Mouse (Mus musculus) heart, postnatal 0 days (tissue): ENCODE data around the gene Fscn2. TPM values are rescaled to one million over a fixed set of nuclear protein-coding genes. Genes with fewer than 3 reads are reported as not detected.
A peak's percentile ranks its signal among the peaks of the same experiment; 100 is the strongest.
"Not testable (repeated sequence)": the region's sequence is repeated elsewhere in the genome, so short reads cannot be mapped to it uniquely, and the experiment has no call there.

Experiments
- ATAC-seq: fragments of 200-750 bp; cut with Nextera tagmentation; 2 replicates; pipeline ENCODE4 v1.8.0; 2017; ENCODE audit warnings: low read depth, moderate number of reproducible peaks, moderate library complexity; ENCODE audit not compliant: insufficient read depth
- DNase-seq: peaks from one replicate; pipeline ENCODE4 v3.0.0-alpha.2; 2016; ENCODE audit warnings: low spot score
- H3K27ac ChIP-seq: fragments of 300-500 bp; sonication (generic); 2 replicates; pipeline ENCODE4 v1.5.1; 2014; ENCODE audit warnings: low read depth, mild to moderate bottlenecking
- H3K27me3 ChIP-seq: fragments of 300-500 bp; sonication (generic); 2 replicates; pipeline ENCODE4 v1.6.1; 2014; ENCODE audit warnings: low read length, mixed read lengths; ENCODE audit not compliant: control insufficient read depth, insufficient read depth
- H3K36me3 ChIP-seq: fragments of 300-500 bp; sonication (generic); replicated peaks from 2 replicates; pipeline ENCODE4 v1.6.1; 2014; ENCODE audit warnings: low read length, mixed read lengths; ENCODE audit not compliant: control insufficient read depth, insufficient read depth
- H3K4me1 ChIP-seq: fragments of 300-500 bp; sonication (generic); 2 replicates; pipeline ENCODE4 v1.6.1; 2014; ENCODE audit warnings: antibody characterized with exemption; ENCODE audit not compliant: control insufficient read depth, insufficient read depth
- H3K4me2 ChIP-seq: fragments of 300-500 bp; sonication (generic); 2 replicates; pipeline ENCODE4 v1.6.1; 2014; ENCODE audit warnings: low read depth, mild to moderate bottlenecking, low read length, moderate library complexity
- H3K4me3 ChIP-seq: fragments of 300-500 bp; sonication (generic); 2 replicates; pipeline ENCODE4 v1.5.1; 2014; ENCODE audit warnings: low read depth, low read length
- H3K9ac ChIP-seq: fragments of 300-500 bp; sonication (generic); replicated peaks from 2 replicates; pipeline ENCODE4 v1.6.1; 2014; ENCODE audit warnings: low read depth, low read length, mixed read lengths
- H3K9me3 ChIP-seq: fragments of 300-500 bp; sonication (generic); replicated peaks from 2 replicates; pipeline ENCODE4 v1.6.1; 2016; ENCODE audit warnings: low read length; ENCODE audit not compliant: control insufficient read depth
- CTCF ChIP-seq: IDR thresholded peaks from 2 replicates; pipeline ENCODE4 v1.5.1; 2016; ENCODE audit warnings: antibody characterized with exemption, control low read depth, low read depth
- EP300 ChIP-seq: IDR thresholded peaks from 2 replicates; pipeline ENCODE4 v1.6.1; 2016; ENCODE audit warnings: antibody characterized with exemption, low read depth
- WGBS: fragments of 180-500 bp; shearing (Covaris S2); extraction: QIAGEN DNeasy Blood & Tissue Kit; methylation state at CpG from one replicate; pipeline ENCODE4 v1.1.7; 2014; 5-methylcytosine and 5-hydroxymethylcytosine counted together
- microRNA-seq: library from miRNA; unstranded; fragments of <30 nt; microRNA quantifications from one replicate; pipeline ENCODE4, GENCODE M21; 2016
- polyA plus RNA-seq: library from polyadenylated mRNA; unstranded; fragments of >200 nt; fragmentation: Nextera tagmentation; extraction: Ambion mirVana; gene quantifications from 2 replicates; pipeline ENCODE4 v1.2.1, GENCODE M21; 2015
- total RNA-seq: library from RNA; depleted of rRNA; stranded (reverse); fragments of >200 nt; gene quantifications from 2 replicates; pipeline ENCODE4 v1.2.3, GENCODE M21; 2014; ENCODE audit warnings: low replicate concordance; rRNA removed

The Fscn2 gene
- total and polyA plus RNA-seq, 2 experiments from 2014 or later: 0.68 TPM; not detected in 1

DNA sequence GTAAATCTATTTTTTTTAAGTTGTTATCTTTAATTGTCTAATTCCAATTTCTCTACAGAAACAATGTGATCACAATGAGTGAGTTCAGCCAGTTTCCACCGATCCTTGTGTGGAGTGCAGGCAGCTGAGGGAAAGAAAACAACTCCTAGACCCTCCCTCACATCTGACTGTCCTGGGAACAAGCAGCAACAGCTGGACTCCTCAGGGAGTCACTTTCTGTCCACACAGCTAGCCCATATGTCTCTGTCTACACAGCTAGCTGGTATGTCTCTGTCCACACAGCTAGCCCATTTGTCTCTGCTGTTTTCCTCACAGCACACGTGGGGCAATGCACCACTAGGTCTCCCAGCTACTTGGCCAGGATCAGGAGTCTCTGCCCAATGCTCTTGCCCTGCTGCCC is 36.3 kb downstream of the Fscn2 start:
- 70% methylated on average over 2 of the region's 2 CpGs for WGBS
- H3K36me3 ChIP-seq: peaks cover 81% of the 10 kb centered on the region
- no peak for DNase-seq
- no peaks in the 10 kb centered on the region for H3K9me3 ChIP-seq
- no peak overlapping the region for H3K9ac ChIP-seq
- no peak overlapping the region for H3K4me2 ChIP-seq
- H3K27me3 ChIP-seq: no peaks in the 10 kb centered on the region
- ATAC-seq: no peak
- TF ChIP-seq EP300 (no peak), CTCF (no peak)
- no peaks in the 10 kb centered on the region for H3K4me1 ChIP-seq
- no peak overlapping the region for H3K4me3 ChIP-seq
- no peak overlapping the region for H3K27ac ChIP-seq

DNA sequence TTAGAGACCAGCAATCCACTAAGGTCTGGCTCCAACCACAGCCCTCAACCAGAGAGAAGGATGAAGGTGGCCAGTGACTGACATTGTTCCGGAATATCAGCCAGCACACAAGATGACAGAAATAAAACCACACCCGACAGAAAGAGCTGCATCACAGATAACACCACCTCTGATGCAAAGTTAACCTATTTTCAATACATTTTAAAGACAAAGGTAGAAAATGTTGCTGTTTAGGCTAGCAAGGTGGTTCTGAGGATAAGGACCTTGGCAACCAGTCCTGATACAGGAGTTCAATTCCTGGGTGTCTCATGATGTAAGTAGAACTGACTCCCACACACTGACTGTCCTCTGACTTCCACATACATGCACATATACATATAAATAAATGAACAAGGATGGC is 38.0 kb downstream of the Fscn2 start:
- no peak for DNase-seq
- Histone ChIP-seq H3K27me3 (no peaks in the 10 kb centered on the region), H3K9ac (no peak overlapping the region), H3K4me2 (no peak overlapping the region), H3K36me3 (peaks cover 82% of the 10 kb centered on the region), H3K9me3 (no peaks in the 10 kb centered on the region), H3K4me3 (no peak overlapping the region), H3K4me1 (no peaks in the 10 kb centered on the region), H3K27ac (no peak overlapping the region)
- no peak for TF ChIP-seq CTCF
- TF ChIP-seq EP300: no peak
- no peak for ATAC-seq
- WGBS: 84% methylated on average over 2 of the region's 2 CpGs

DNA sequence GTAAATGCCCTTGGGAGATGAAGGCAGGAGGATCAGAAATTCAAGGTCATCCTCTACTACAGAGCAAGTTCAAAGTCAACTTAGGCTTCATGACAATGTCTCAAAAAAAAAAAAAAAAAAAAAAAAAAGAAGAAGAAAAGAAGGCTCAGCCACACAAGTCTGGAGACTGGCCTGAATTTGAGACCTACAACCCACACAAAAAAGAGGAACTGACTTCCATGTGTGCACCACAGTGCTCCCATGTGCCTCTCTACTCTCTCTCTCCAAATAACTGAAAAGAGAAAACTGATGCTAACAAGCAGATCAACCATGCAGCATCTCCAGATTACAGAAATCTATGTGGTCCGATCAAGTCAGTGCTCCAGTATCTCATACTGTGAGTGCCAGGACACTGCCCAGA is 43.5 kb downstream of the Fscn2 start:
- Histone ChIP-seq H3K4me1 (no peaks in the 10 kb centered on the region), H3K36me3 (peaks cover 98% of the 10 kb centered on the region), H3K4me3 (no peak overlapping the region), H3K9me3 (no peaks in the 10 kb centered on the region), H3K27ac (no peak overlapping the region), H3K27me3 (no peaks in the 10 kb centered on the region), H3K4me2 (no peak overlapping the region), H3K9ac (no peak overlapping the region)
- no peak for DNase-seq
- no peak for ATAC-seq
- 84% methylated on average over 1 of the region's 1 CpGs for WGBS
- no peak for TF ChIP-seq EP300
- no peak for TF ChIP-seq CTCF

DNA sequence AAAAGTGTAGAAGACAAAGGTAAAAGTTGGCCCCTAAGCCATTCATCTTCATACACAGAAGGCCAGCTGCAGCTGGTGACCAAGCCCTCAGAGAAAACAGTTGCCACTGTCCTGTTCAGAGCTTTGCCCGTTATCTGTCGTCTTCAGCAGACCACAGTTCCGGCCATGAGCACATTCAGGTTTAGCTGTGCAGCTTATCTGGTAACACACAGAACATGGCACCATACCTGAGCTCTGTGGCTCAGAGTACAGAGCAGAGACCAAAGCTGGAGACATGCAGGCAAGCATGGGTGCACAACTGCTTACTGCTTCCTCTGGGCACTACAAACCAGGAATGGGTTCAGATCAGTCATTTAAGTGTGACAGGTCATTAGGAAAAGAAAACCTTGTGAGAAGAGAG is 44.5 kb downstream of the Fscn2 start:
- Histone ChIP-seq H3K4me2 (no peak overlapping the region), H3K4me3 (no peak overlapping the region), H3K27me3 (no peaks in the 10 kb centered on the region), H3K9ac (no peak overlapping the region), H3K36me3 (peaks cover 98% of the 10 kb centered on the region), H3K9me3 (no peaks in the 10 kb centered on the region), H3K27ac (no peak overlapping the region), H3K4me1 (no peaks in the 10 kb centered on the region)
- WGBS: 80% methylated on average over 3 of the region's 3 CpGs
- no peak for TF ChIP-seq EP300
- no peak for TF ChIP-seq CTCF
- DNase-seq (no peak), ATAC-seq (no peak)

DNA sequence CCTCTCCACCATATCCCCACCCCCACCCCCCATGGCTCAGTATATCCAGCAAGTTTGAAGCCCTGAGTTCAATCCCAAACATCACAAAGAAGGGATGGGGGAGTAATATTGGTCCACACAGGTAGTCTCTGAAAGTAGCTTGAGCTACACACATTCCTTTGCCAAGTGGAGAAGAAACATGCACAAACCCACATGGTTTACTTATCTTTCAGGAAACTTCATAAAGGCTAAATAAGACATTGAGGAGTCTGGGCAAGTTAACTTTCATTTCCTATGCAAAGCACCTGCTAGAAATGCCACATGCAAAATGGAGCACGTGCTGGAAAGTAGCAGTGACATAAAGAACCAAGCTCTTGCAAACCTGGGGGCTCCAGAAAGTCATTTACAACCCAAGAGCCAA is 45.1 kb downstream of the Fscn2 start:
- ATAC-seq: no peak
- 88% methylated on average over 1 of the region's 1 CpGs for WGBS
- H3K4me1 ChIP-seq: no peaks in the 10 kb centered on the region
- TF ChIP-seq CTCF (no peak), EP300 (no peak)
- no peak overlapping the region for H3K27ac ChIP-seq
- no peak for DNase-seq
- no peak overlapping the region for H3K9ac ChIP-seq
- peaks cover 98% of the 10 kb centered on the region for H3K36me3 ChIP-seq
- H3K9me3 ChIP-seq: no peaks in the 10 kb centered on the region
- no peak overlapping the region for H3K4me3 ChIP-seq
- no peaks in the 10 kb centered on the region for H3K27me3 ChIP-seq
- H3K4me2 ChIP-seq: no peak overlapping the region

DNA sequence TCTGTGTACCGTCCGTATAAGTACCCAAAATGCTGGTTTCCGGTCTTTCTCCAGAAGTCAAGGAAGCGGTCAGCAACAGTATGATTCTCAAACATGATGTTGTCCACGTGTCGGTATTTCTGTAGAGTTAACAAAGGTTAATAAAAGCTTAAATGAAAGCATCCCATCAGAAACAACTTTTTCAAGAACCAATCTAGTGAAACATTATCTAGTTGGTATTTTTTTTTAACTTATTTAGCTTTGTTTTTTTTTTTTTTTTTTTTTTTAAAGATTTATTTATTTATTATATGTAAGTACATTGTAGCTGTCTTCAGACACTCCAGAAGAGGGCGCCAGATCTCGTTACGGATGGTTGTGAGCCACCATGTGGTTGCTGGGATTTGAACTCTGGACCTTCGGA is 52.3 kb downstream of the Fscn2 start:
- WGBS: 97% methylated on average over 7 of the region's 10 CpGs

More for the DNA sequence above, 52.3 kb downstream of the Fscn2 start:
- not testable (repeated sequence) for H3K27ac ChIP-seq, H3K4me3 ChIP-seq, H3K27me3 ChIP-seq, DNase-seq, H3K4me2 ChIP-seq, ATAC-seq, H3K4me1 ChIP-seq, H3K9ac ChIP-seq, H3K9me3 ChIP-seq
- H3K36me3 ChIP-seq: peaks cover 90% of the 10 kb centered on the region

Small RNAs within 50 kb of the gene (microRNA-seq; reads per million reads assigned to microRNA genes)
- gene Gm23419: not detected
- gene Mir6935: 2.7 reads per million, percentile 11 among the genes with 10 or more reads in this experiment

Other genes starting within 250 kb of the Fscn2 start
- gene Slc38a10, start 210.2 kb upstream of the Fscn2 start, total RNA-seq: 113 and 139 TPM in 2 replicates
- gene Slc38a10, start 210.2 kb upstream of the Fscn2 start, polyA plus RNA-seq: 56.2 and 65.9 TPM in 2 replicates
- 12.2 and 13.1 TPM in 2 replicates for gene Bahcc1, start 128.6 kb upstream of the Fscn2 start, total RNA-seq
- gene Bahcc1, start 128.6 kb upstream of the Fscn2 start, polyA plus RNA-seq: 2.8 and 3.5 TPM in 2 replicates
- 700 and 751 TPM in 2 replicates for gene Actg1, start 13.0 kb upstream of the Fscn2 start, total RNA-seq
- gene Actg1, start 13.0 kb upstream of the Fscn2 start, polyA plus RNA-seq: 639 and 714 TPM in 2 replicates
- 46.7 and 70.5 TPM in 2 replicates for gene Faap100, start 17.2 kb downstream of the Fscn2 start, total RNA-seq
- gene Faap100, start 17.2 kb downstream of the Fscn2 start, polyA plus RNA-seq: 22.3 and 28.6 TPM in 2 replicates
- 59.0 and 66.0 TPM in 2 replicates for gene Nploc4, start 76.2 kb downstream of the Fscn2 start, total RNA-seq
- gene Nploc4, start 76.2 kb downstream of the Fscn2 start, polyA plus RNA-seq: 17.6 and 20.5 TPM in 2 replicates
- gene Tspan10, start 81.1 kb downstream of the Fscn2 start, total RNA-seq: not detected in 2 replicates
- 0.08 TPM in 1 of 2 replicates, not detected in the other for gene Tspan10, start 81.1 kb downstream of the Fscn2 start, polyA plus RNA-seq
- not detected in 2 replicates for gene Pde6g, start 92.0 kb downstream of the Fscn2 start, total RNA-seq
- 0.29 and 0.33 TPM in 2 replicates for gene Pde6g, start 92.0 kb downstream of the Fscn2 start, polyA plus RNA-seq
- 69.2 and 85.3 TPM in 2 replicates for gene Oxld1, start 96.5 kb downstream of the Fscn2 start, total RNA-seq
- gene Oxld1, start 96.5 kb downstream of the Fscn2 start, polyA plus RNA-seq: 40.1 and 45.3 TPM in 2 replicates
- 4.7 and 5.7 TPM in 2 replicates for gene Ccdc137, start 96.6 kb downstream of the Fscn2 start, total RNA-seq
- 11.2 and 12.6 TPM in 2 replicates for gene Ccdc137, start 96.6 kb downstream of the Fscn2 start, polyA plus RNA-seq
- 35.4 and 48.3 TPM in 2 replicates for gene Arl16, start 106.1 kb downstream of the Fscn2 start, total RNA-seq
- gene Arl16, start 106.1 kb downstream of the Fscn2 start, polyA plus RNA-seq: 25.1 and 28.2 TPM in 2 replicates
- 119 and 161 TPM in 2 replicates for gene Mrpl12, start 123.1 kb downstream of the Fscn2 start, total RNA-seq
- 308 and 315 TPM in 2 replicates for gene Mrpl12, start 123.1 kb downstream of the Fscn2 start, polyA plus RNA-seq
- 66.8 and 74.3 TPM in 2 replicates for gene Slc25a10, start 130.3 kb downstream of the Fscn2 start, total RNA-seq
- gene Slc25a10, start 130.3 kb downstream of the Fscn2 start, polyA plus RNA-seq: 30.3 and 33.8 TPM in 2 replicates
- gene Gcgr, start 169.2 kb downstream of the Fscn2 start, total RNA-seq: 0.23 and 1.9 TPM in 2 replicates
- gene Gcgr, start 169.2 kb downstream of the Fscn2 start, polyA plus RNA-seq: 0.81 and 1.3 TPM in 2 replicates
- 66.9 and 93.5 TPM in 2 replicates for gene Mcrip1, start 188.2 kb downstream of the Fscn2 start, total RNA-seq
- gene Mcrip1, start 188.2 kb downstream of the Fscn2 start, polyA plus RNA-seq: 136 and 138 TPM in 2 replicates
- gene Ppp1r27, start 189.6 kb downstream of the Fscn2 start, total RNA-seq: not detected in 2 replicates
- 0.20 TPM in 1 of 2 replicates, not detected in the other for gene Ppp1r27, start 189.6 kb downstream of the Fscn2 start, polyA plus RNA-seq
- 232 and 241 TPM in 2 replicates for gene P4hb, start 211.7 kb downstream of the Fscn2 start, total RNA-seq
- gene P4hb, start 211.7 kb downstream of the Fscn2 start, polyA plus RNA-seq: 261 and 268 TPM in 2 replicates
- 204 and 231 TPM in 2 replicates for gene Arhgdia, start 220.1 kb downstream of the Fscn2 start, total RNA-seq
- 239 and 245 TPM in 2 replicates for gene Arhgdia, start 220.1 kb downstream of the Fscn2 start, polyA plus RNA-seq
- 104 and 132 TPM in 2 replicates for gene Alyref, start 236.8 kb downstream of the Fscn2 start, total RNA-seq
- 147 and 155 TPM in 2 replicates for gene Alyref, start 236.8 kb downstream of the Fscn2 start, polyA plus RNA-seq
- gene Anapc11, start 236.9 kb downstream of the Fscn2 start, total RNA-seq: 41.1 and 43.4 TPM in 2 replicates
- 163 and 185 TPM in 2 replicates for gene Anapc11, start 236.9 kb downstream of the Fscn2 start, polyA plus RNA-seq
- 25.1 TPM in 1 of 2 replicates, not detected in the other for gene Npb, start 246.9 kb downstream of the Fscn2 start, total RNA-seq
- 9.9 and 11.8 TPM in 2 replicates for gene Npb, start 246.9 kb downstream of the Fscn2 start, polyA plus RNA-seq